Mouse (Mus musculus): Measurements from ENCODE around the gene 1810055G02Rik. TPM values are rescaled to one million over a fixed set of nuclear protein-coding genes. Genes with fewer than 3 reads are reported as not detected.

1810055G02Rik gene
- polyA plus RNA-seq, 1 experiment from 2014 or later = 238 TPM

- H3K9me3 ChIP-seq (ENCODE audit: control insufficient read depth) = no peaks in the 10 kb centered on the region
- ATAC-seq = peak; percentile 44
- no peaks in the 10 kb centered on the region for H3K27me3 ChIP-seq (replicated peaks; ENCODE audit: control insufficient read depth, insufficient read depth, low read length)
- no peak overlapping the region for H3K9ac ChIP-seq (ENCODE audit: low read depth, low read length)
- no peaks in the 10 kb centered on the region for H3K36me3 ChIP-seq (ENCODE audit: control insufficient read depth, insufficient read depth)
- WGBS = 30% methylated on average over 6 of the region's 6 CpGs
- no peak overlapping the region for H3K4me3 ChIP-seq (ENCODE audit: low read depth, low read length)
- no peak overlapping the region for H3K27ac ChIP-seq (ENCODE audit: low read depth, low read length)
- TF ChIP-seq CTCF (IDR thresholded peaks at IDR 0.05; ENCODE audit: low read depth) = peak; percentile 80
- no peaks in the 10 kb centered on the region for H3K4me1 ChIP-seq (replicated peaks; ENCODE audit: control insufficient read depth, insufficient read depth, low read length)
- no peak overlapping the region for H3K4me2 ChIP-seq (replicated peaks; ENCODE audit: low read depth)
Observed at GRCm38 (mm10) chr19:3699508-3700438, 8.3 kb upstream of the 1810055G02Rik start.

DNA sequence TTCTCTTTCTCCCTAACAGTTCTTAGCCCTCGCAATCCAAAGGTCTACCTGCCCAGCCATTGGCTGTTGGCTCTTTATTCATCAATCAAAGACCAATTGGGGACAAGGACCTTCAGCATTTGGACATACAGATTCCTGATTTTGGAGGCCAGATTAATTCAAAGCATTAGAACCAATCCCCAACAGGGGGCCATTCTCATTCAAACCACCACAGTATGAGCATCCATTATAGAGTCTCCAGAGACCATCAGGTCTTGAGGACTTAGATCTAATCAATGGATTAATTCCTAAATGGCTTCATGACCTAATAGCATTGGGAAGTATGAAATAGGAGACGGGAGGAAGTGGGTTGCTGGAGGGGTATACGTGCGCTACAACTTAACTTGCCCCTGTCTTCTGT is 5.6 kb upstream of the 1810055G02Rik start:
- TF ChIP-seq CTCF (IDR thresholded peaks at IDR 0.05; ENCODE audit: low read depth) = no peak
- WGBS = 93% methylated on average over 4 of the region's 4 CpGs
- no peak for ATAC-seq
- Histone ChIP-seq H3K36me3 (ENCODE audit: control insufficient read depth, insufficient read depth) (no peaks in the 10 kb centered on the region), H3K27ac (ENCODE audit: low read depth, low read length) (no peak overlapping the region), H3K4me2 (replicated peaks; ENCODE audit: low read depth) (no peak overlapping the region), H3K9ac (ENCODE audit: low read depth, low read length) (no peak overlapping the region), H3K4me3 (ENCODE audit: low read depth, low read length) (no peak overlapping the region), H3K27me3 (replicated peaks; ENCODE audit: control insufficient read depth, insufficient read depth, low read length) (no peaks in the 10 kb centered on the region), H3K4me1 (replicated peaks; ENCODE audit: control insufficient read depth, insufficient read depth, low read length) (no peaks in the 10 kb centered on the region), H3K9me3 (ENCODE audit: control insufficient read depth) (no peaks in the 10 kb centered on the region)

DNA sequence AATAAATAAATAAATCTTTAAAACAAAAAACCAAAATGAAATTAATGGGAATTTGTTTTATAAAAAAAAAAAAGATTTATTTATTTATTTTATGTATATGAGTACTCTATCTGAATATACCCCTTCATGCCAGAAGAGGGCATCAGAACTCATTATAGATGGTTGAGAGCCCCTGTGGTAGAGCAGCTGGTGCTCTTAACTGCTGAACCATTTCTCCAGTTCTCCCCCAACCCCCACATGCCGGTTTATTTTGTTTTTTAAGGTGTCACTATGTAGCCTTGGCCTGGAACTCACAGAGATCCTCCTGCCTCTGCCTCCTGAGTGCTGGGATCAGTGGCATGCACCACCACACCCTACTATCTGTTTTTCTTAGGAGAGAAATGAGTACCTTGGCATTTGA is 1.8 kb upstream of the 1810055G02Rik start:
- no peak overlapping the region for H3K4me2 ChIP-seq (replicated peaks; ENCODE audit: low read depth)
- H3K36me3 ChIP-seq (ENCODE audit: control insufficient read depth, insufficient read depth) = no peaks in the 10 kb centered on the region
- 0 out of 2 replicates have a peak, but pooled peaks cover 3% of the 10 kb centered on the region for H3K4me1 ChIP-seq (replicated peaks; ENCODE audit: control insufficient read depth, insufficient read depth, low read length)
- no peaks in the 10 kb centered on the region for H3K27me3 ChIP-seq (replicated peaks; ENCODE audit: control insufficient read depth, insufficient read depth, low read length)
- no peak overlapping the region for H3K9ac ChIP-seq (ENCODE audit: low read depth, low read length)
- H3K4me3 ChIP-seq (ENCODE audit: low read depth, low read length) = no peak overlapping the region
- WGBS = 48% methylated on average over 1 of the region's 1 CpGs
- no peak for ATAC-seq
- peak; percentile 40 for TF ChIP-seq CTCF (IDR thresholded peaks at IDR 0.05; ENCODE audit: low read depth)
- no peak overlapping the region for H3K27ac ChIP-seq (ENCODE audit: low read depth, low read length)
- H3K9me3 ChIP-seq (ENCODE audit: control insufficient read depth) = no peaks in the 10 kb centered on the region

DNA sequence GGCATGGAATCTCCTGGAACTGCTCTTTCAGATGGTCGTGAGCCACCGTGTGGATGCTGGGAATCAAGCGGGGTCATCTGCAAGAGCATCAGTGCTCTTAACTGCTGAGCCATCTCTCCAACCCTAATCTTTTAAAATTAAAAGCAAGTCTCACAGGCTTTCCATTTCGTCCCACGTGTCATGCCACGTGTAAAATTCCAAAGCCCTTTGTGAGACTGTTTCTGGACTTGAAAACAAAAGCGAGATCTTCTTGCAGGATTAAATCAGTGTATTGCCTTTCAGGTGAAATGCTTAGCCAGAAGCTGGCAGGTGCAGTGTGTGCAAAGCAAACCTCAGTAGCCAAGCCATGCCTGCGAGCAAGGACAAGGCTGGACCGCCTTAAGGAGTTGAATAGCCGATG is 540 bp upstream of the 1810055G02Rik start:
- no peak; the same call in 1 of the 2 replicates for ATAC-seq
- H3K9ac ChIP-seq (ENCODE audit: low read depth, low read length) = peak overlapping the region; percentile 74; the same call in 1 of the 2 replicates

DNA sequence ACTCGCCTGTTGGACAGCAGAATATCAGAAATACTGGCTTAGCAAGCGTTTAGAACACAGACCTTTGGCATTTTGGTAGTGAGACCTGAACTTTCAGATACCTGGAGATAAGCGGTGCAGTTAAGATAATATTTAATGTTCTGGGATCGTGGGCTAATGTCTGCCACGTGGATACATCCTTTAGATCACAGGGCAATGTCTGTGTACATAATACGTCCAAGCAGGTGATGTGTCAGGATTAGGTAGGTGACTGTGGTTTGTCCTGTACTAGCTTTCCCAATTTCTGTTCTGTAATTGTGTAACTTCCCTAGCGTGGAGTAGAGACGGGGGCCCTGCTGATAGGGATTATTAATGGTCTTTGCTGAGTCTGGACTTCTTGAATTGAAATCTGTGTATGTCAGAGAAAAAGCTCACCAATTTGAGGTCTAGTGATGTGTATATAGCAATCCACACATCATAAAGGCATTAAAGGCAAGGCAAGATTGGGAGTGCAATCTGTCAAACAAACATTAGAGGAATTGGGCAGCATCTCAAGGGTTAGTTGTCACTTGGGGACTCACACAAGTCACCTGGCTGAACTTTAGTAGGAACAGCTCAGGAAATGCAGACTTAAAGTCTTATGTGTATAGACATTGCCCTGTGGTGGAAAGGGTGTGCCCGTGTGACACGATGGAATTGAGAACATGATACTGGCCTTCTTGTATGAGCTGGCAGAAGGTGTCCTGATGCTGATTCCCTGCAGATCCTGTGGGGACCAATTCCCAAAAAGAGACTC is 1.1 kb downstream of the 1810055G02Rik start:
- peak overlapping the region; percentile 96 for H3K27ac ChIP-seq (ENCODE audit: low read depth, low read length)
- ATAC-seq = peak; percentile 76
- H3K4me3 ChIP-seq (ENCODE audit: low read depth, low read length) = peak overlapping the region; percentile 73
- TF ChIP-seq CTCF (IDR thresholded peaks at IDR 0.05; ENCODE audit: low read depth) = no peak
- H3K9me3 ChIP-seq (ENCODE audit: control insufficient read depth) = no peaks in the 10 kb centered on the region
- H3K27me3 ChIP-seq (replicated peaks; ENCODE audit: control insufficient read depth, insufficient read depth, low read length) = no peaks in the 10 kb centered on the region
- 15% methylated on average over 10 of the region's 10 CpGs for WGBS
- peak overlapping the region; percentile 74; the same call in 1 of the 2 replicates for H3K9ac ChIP-seq (ENCODE audit: low read depth, low read length)
- H3K4me1 ChIP-seq (replicated peaks; ENCODE audit: control insufficient read depth, insufficient read depth, low read length) = 0 out of 2 replicates have a peak, but pooled peaks cover 3% of the 10 kb centered on the region
- H3K36me3 ChIP-seq (ENCODE audit: control insufficient read depth, insufficient read depth) = peaks cover 15% of the 10 kb centered on the region; the same call in 1 of the 2 replicates
- peak overlapping the region; percentile 86 for H3K4me2 ChIP-seq (replicated peaks; ENCODE audit: low read depth)

More for the DNA sequence above, 540 bp upstream of the 1810055G02Rik start:
- WGBS = 42% methylated on average over 10 of the region's 10 CpGs
- TF ChIP-seq CTCF (IDR thresholded peaks at IDR 0.05; ENCODE audit: low read depth) = no peak
- H3K27ac ChIP-seq (ENCODE audit: low read depth, low read length) = peak overlapping the region; percentile 64
- H3K4me3 ChIP-seq (ENCODE audit: low read depth, low read length) = peak overlapping the region; percentile 73
- 0 out of 2 replicates have a peak, but pooled peaks cover 3% of the 10 kb centered on the region for H3K4me1 ChIP-seq (replicated peaks; ENCODE audit: control insufficient read depth, insufficient read depth, low read length)
- H3K9me3 ChIP-seq (ENCODE audit: control insufficient read depth) = no peaks in the 10 kb centered on the region
- H3K36me3 ChIP-seq (ENCODE audit: control insufficient read depth, insufficient read depth) = peaks cover 7% of the 10 kb centered on the region; the same call in 1 of the 2 replicates
- H3K4me2 ChIP-seq (replicated peaks; ENCODE audit: low read depth) = peak overlapping the region; percentile 86
- no peaks in the 10 kb centered on the region for H3K27me3 ChIP-seq (replicated peaks; ENCODE audit: control insufficient read depth, insufficient read depth, low read length)

GRCm38 (mm10) chr19:3710436-3710835 is 2.3 kb downstream of the 1810055G02Rik start:
- Histone ChIP-seq H3K27me3 (replicated peaks; ENCODE audit: control insufficient read depth, insufficient read depth, low read length) (no peaks in the 10 kb centered on the region), H3K36me3 (ENCODE audit: control insufficient read depth, insufficient read depth) (peaks cover 27% of the 10 kb centered on the region; the same call in 1 of the 2 replicates), H3K4me1 (replicated peaks; ENCODE audit: control insufficient read depth, insufficient read depth, low read length) (0 out of 2 replicates have a peak, but pooled peaks cover 3% of the 10 kb centered on the region), H3K4me3 (ENCODE audit: low read depth, low read length) (no peak overlapping the region), H3K27ac (ENCODE audit: low read depth, low read length) (peak overlapping the region; percentile 68), H3K9ac (ENCODE audit: low read depth, low read length) (peak overlapping the region; percentile 17), H3K9me3 (ENCODE audit: control insufficient read depth) (no peaks in the 10 kb centered on the region), H3K4me2 (replicated peaks; ENCODE audit: low read depth) (peak overlapping the region; percentile 86)
- no peak for ATAC-seq
- no peak for TF ChIP-seq CTCF (IDR thresholded peaks at IDR 0.05; ENCODE audit: low read depth)
- 78% methylated on average over 2 of the region's 2 CpGs for WGBS
